Mouse (Mus musculus): ENCODE results near the gene Wdr95.

GRCm38 (mm10) chr5:149508094-149509029 lies 20.1 kb upstream of the Wdr95 start:
- TF ChIP-seq CTCF (IDR thresholded peaks at IDR 0.05; ENCODE audit: low read depth) (no peak), EP300 (optimal IDR thresholded peaks at IDR 0.05) (no peak)

All from stomach, postnatal 0 days (tissue).